Mouse (Mus musculus): ENCODE measurements at regions not wholly inside any gene's neighbourhood (a gene's known extent, or its start where the extent isn't known, plus 50 kb on each side); places are given as distances from the start of the nearest gene placed in this dataset.

DNA sequence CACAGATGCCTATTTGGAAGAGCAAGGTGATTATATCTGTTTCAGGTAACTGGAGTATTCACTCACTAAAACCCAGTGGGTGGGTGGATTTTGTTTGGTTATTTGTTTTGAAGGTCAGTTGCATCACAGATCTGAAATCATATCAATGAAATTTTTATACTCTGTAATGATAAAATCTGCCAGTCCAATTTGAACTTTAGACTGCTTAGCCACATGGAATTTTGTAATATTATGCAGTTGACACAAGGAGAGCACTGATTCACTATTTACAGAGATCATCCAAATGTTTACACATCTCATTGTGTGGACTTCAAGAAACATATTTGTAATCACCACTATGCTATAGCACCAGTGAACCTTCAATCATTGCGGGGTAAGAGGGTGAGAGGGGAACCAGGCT lies 145.9 kb upstream of the Gm37988 start:
- Histone ChIP-seq H3K27ac (ENCODE audit: insufficient read depth, low read depth, low read length, poor library complexity, severe bottlenecking) (no peak overlapping the region), H3K9me3 (ENCODE audit: control insufficient read depth, insufficient read depth, low read depth, low read length) (no peaks in the 10 kb centered on the region), H3K9ac (ENCODE audit: insufficient read depth, low read depth, low read length, poor library complexity, severe bottlenecking) (no peak overlapping the region), H3K4me1 (ENCODE audit: control insufficient read depth in 2 of 2, insufficient read depth in 2 of 2, low read length in 2 of 2, poor library complexity in 1 of 2) (peaks cover 0 to 1% of the 10 kb centered on the region in 2 experiments; a peak in 1 of 4 replicates), H3K4me3 (ENCODE audit: insufficient read depth in 1 of 2, low read depth in 1 of 2, low read length in 2 of 2, poor library complexity in 1 of 2, severe bottlenecking in 1 of 2) (no peak overlapping the region), H3K36me3 (ENCODE audit: control insufficient read depth, insufficient read depth, low read length, poor library complexity, severe bottlenecking) (no peaks in the 10 kb centered on the region)
- DNase-seq (ENCODE audit: low read depth, low spot score), result no peak
- in situ Hi-C loops (cut with MboI; ENCODE audit: low sequenced_read_pairs in 2 of 2, unreplicated experiment in 2 of 2), result no loop called here
- no peak for TF ChIP-seq ZNF384 (IDR thresholded peaks at IDR 0.05; ENCODE audit: low read depth, low read length)
- TF ChIP-seq HCFC1 (IDR thresholded peaks at IDR 0.05; ENCODE audit: borderline replicate concordance, insufficient read depth, low read length), result no peak
- no peak for TF ChIP-seq CHD2 (IDR thresholded peaks at IDR 0.05; ENCODE audit: low read depth, low read length)
- TF ChIP-seq ZC3H11A (IDR thresholded peaks at IDR 0.05; ENCODE audit: borderline replicate concordance, low read depth, low read length), result no peak
- TF ChIP-seq MAFK (IDR thresholded peaks at IDR 0.05; ENCODE audit: insufficient read depth, low read depth, low read length), result no peak

DNA sequence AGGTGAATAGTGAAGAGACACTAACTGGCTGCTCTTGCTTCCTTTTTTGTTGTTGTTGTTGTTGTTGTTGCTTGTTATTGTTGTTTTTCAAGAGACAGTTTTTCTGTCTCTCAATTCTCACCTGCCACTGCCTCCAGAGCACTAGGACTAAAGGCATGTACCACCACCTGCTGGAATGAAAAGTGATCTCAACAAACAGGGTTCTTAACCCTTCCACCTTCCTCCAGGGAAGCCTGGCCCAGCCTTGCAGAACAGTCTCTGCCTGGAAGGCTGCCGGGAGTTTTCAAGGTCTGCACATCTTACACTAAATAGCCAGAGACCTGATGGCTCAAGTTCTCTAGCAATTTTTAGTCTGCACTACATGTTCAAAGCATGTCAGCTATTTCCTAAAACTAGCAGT lies 138.0 kb upstream of the Gm37988 start:
- TF ChIP-seq HCFC1 (IDR thresholded peaks at IDR 0.05; ENCODE audit: borderline replicate concordance, insufficient read depth, low read length) (no peak), MAFK (IDR thresholded peaks at IDR 0.05; ENCODE audit: insufficient read depth, low read depth, low read length) (no peak), CHD2 (IDR thresholded peaks at IDR 0.05; ENCODE audit: low read depth, low read length) (no peak), ZNF384 (IDR thresholded peaks at IDR 0.05; ENCODE audit: low read depth, low read length) (no peak), ZC3H11A (IDR thresholded peaks at IDR 0.05; ENCODE audit: borderline replicate concordance, low read depth, low read length) (no peak)
- Histone ChIP-seq H3K27ac (ENCODE audit: insufficient read depth, low read depth, low read length, poor library complexity, severe bottlenecking) (no peak overlapping the region), H3K4me3 (ENCODE audit: insufficient read depth in 1 of 2, low read depth in 1 of 2, low read length in 2 of 2, poor library complexity in 1 of 2, severe bottlenecking in 1 of 2) (no peak overlapping the region), H3K36me3 (ENCODE audit: control insufficient read depth, insufficient read depth, low read length, poor library complexity, severe bottlenecking) (no peaks in the 10 kb centered on the region), H3K9ac (ENCODE audit: insufficient read depth, low read depth, low read length, poor library complexity, severe bottlenecking) (no peak overlapping the region), H3K9me3 (ENCODE audit: control insufficient read depth, insufficient read depth, low read depth, low read length) (no peaks in the 10 kb centered on the region), H3K4me1 (ENCODE audit: control insufficient read depth in 2 of 2, insufficient read depth in 2 of 2, low read length in 2 of 2, poor library complexity in 1 of 2) (no peaks in the 10 kb centered on the region)
- in situ Hi-C loops (cut with MboI; ENCODE audit: low sequenced_read_pairs in 2 of 2, unreplicated experiment in 2 of 2), result no loop called here
- DNase-seq (ENCODE audit: low read depth, low spot score), result no peak

DNA sequence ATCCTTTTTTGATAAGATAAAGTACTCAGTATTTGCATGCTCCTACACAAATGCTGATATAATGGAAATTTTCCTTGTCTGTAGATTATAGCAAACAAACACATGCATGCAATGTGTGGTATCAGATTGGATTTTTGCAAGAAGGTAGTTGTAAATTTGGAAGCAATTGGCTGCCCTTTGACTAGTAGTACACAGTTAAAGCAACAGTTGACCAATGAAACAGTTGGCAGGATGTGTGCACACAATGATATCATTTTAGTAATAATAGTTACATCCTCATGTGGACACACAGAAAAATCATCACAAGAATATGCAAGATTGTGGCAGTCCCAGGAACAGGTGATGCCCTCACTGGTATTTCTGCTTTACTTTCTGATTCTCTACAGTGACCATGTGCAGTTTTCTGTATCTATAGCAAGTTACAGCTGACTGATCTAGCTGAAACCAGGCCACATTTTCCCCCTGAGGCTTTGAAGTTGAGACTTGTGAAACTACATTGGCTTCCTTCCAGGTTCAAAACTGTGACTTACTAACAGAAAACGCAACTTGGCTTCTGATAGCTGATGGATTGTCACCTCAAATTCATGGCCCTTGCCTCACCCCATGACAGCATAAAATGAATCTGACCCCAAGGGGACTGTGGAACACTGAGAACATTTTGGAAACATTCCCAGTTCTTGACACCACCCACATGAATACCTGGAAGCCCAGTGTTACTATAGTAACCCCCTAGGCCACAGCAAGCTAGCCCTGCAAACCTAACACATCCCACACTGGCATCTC lies 136.3 kb upstream of the Gm37988 start:
- Histone ChIP-seq H3K4me3 (ENCODE audit: insufficient read depth in 1 of 2, low read depth in 1 of 2, low read length in 2 of 2, poor library complexity in 1 of 2, severe bottlenecking in 1 of 2) (no peak overlapping the region), H3K9me3 (ENCODE audit: control insufficient read depth, insufficient read depth, low read depth, low read length) (no peaks in the 10 kb centered on the region), H3K9ac (ENCODE audit: insufficient read depth, low read depth, low read length, poor library complexity, severe bottlenecking) (no peak overlapping the region), H3K27ac (ENCODE audit: insufficient read depth, low read depth, low read length, poor library complexity, severe bottlenecking) (no peak overlapping the region), H3K4me1 (ENCODE audit: control insufficient read depth in 2 of 2, insufficient read depth in 2 of 2, low read length in 2 of 2, poor library complexity in 1 of 2) (no peaks in the 10 kb centered on the region), H3K36me3 (ENCODE audit: control insufficient read depth, insufficient read depth, low read length, poor library complexity, severe bottlenecking) (no peaks in the 10 kb centered on the region)
- in situ Hi-C loops (cut with MboI; ENCODE audit: low sequenced_read_pairs in 2 of 2, unreplicated experiment in 2 of 2), result no loop called here
- no peak for TF ChIP-seq ZNF384 (IDR thresholded peaks at IDR 0.05; ENCODE audit: low read depth, low read length)
- no peak for TF ChIP-seq MAFK (IDR thresholded peaks at IDR 0.05; ENCODE audit: insufficient read depth, low read depth, low read length)
- TF ChIP-seq ZC3H11A (IDR thresholded peaks at IDR 0.05; ENCODE audit: borderline replicate concordance, low read depth, low read length), result no peak
- no peak for TF ChIP-seq HCFC1 (IDR thresholded peaks at IDR 0.05; ENCODE audit: borderline replicate concordance, insufficient read depth, low read length)
- no peak for TF ChIP-seq CHD2 (IDR thresholded peaks at IDR 0.05; ENCODE audit: low read depth, low read length)
- DNase-seq (ENCODE audit: low read depth, low spot score), result no peak

DNA sequence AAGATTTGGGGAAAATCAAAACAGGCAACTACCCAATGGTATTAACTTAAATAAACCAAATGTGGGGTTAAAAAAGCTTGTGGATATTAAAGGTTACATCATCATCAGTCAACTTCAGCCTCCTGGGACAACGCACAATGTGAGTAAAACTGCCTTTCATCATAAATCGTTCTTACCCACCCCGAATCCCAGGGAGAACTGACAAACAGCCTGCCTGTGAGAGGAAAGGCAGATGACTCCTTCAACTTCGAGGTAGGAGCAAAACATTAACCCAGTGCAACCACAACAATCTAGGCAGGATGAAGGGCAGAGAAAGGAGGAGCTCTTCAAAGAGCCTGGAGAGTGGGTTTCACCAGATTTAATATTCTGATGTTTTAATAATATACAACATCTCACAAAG lies 135.3 kb upstream of the Gm37988 start:
- no peak overlapping the region for H3K4me3 ChIP-seq (ENCODE audit: insufficient read depth in 1 of 2, low read depth in 1 of 2, low read length in 2 of 2, poor library complexity in 1 of 2, severe bottlenecking in 1 of 2)
- H3K4me1 ChIP-seq (ENCODE audit: control insufficient read depth in 2 of 2, insufficient read depth in 2 of 2, low read length in 2 of 2, poor library complexity in 1 of 2), result no peaks in the 10 kb centered on the region
- H3K9me3 ChIP-seq (ENCODE audit: control insufficient read depth, insufficient read depth, low read depth, low read length), result no peaks in the 10 kb centered on the region
- no peak overlapping the region for H3K27ac ChIP-seq (ENCODE audit: insufficient read depth, low read depth, low read length, poor library complexity, severe bottlenecking)
- no peak for DNase-seq (ENCODE audit: low read depth, low spot score)
- TF ChIP-seq ZNF384 (IDR thresholded peaks at IDR 0.05; ENCODE audit: low read depth, low read length) (no peak), MAFK (IDR thresholded peaks at IDR 0.05; ENCODE audit: insufficient read depth, low read depth, low read length) (no peak), CHD2 (IDR thresholded peaks at IDR 0.05; ENCODE audit: low read depth, low read length) (no peak), HCFC1 (IDR thresholded peaks at IDR 0.05; ENCODE audit: borderline replicate concordance, insufficient read depth, low read length) (no peak), ZC3H11A (IDR thresholded peaks at IDR 0.05; ENCODE audit: borderline replicate concordance, low read depth, low read length) (no peak)
- in situ Hi-C loops (cut with MboI; ENCODE audit: low sequenced_read_pairs in 2 of 2, unreplicated experiment in 2 of 2), result no loop called here
- H3K9ac ChIP-seq (ENCODE audit: insufficient read depth, low read depth, low read length, poor library complexity, severe bottlenecking), result no peak overlapping the region
- no peaks in the 10 kb centered on the region for H3K36me3 ChIP-seq (ENCODE audit: control insufficient read depth, insufficient read depth, low read length, poor library complexity, severe bottlenecking)
